Mouse (Mus musculus) cerebellum, adult 9-10 months (tissue): ENCODE data around the gene Rps18.

Source experiments
- DNase-seq: peaks from one replicate; pipeline ENCODE4 v3.0.0; 2022

The Rps18 gene

DNA sequence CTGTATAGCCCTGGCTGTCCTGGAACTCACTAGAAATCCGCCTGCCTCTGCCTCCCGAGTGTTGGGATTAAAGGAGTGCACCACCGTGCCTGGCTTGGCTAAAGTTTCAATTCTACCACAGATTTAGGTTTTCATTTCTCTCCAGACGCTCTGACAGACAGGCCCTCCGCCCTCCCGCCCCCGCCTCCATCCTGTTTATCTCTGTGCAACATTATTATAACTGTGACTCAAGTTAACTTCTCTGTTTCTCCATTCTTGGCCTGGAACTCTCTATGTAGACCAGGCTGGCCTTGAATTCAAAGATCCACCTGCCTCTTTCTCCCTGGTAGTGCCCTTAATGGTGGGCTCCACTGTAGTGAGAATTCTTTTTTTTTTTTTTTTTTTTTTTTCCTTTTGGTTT is 53.3 kb downstream of the Rps18 start:
- no peak for DNase-seq

DNA sequence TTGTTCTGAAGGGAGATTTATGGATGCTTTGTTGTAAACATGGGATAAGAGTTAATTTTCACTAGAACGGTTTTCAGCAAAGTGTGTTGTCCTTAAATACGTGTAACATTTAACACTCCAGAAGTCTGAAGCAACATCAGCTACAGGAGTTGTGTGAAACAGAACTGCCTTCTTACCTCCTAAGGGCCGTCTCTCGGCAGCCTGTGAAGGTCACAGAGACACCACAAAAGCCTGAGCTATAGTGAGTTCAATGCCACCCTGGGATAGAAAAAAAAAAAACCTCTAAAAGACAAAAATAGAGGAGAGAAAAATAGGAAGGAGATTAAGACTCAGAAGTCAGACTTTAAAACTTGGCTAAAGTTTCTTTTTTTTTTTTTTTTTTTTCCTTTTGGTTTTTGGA is 53.7 kb downstream of the Rps18 start:
- DNase-seq = no peak
